Mouse (Mus musculus) stomach, embryonic 16.5 days (tissue): Measurements from ENCODE around the gene Cln6. TPM values are rescaled to one million over a fixed set of nuclear protein-coding genes. Genes with fewer than 3 reads are reported as not detected.

Experiments
- ATAC-seq: fragments of 200-750 bp; cut with Nextera tagmentation; 2 replicates; pipeline ENCODE4 v1.8.0; 2017; ENCODE audit warnings: moderate number of reproducible peaks, moderate TSS enrichment; ENCODE audit not compliant: insufficient read depth, low FRiP score
- H3K27ac ChIP-seq: fragments of 300-500 bp; sonication (generic); 2 replicates; pipeline ENCODE4 v1.5.1; 2014; ENCODE audit warnings: low read length
- H3K27me3 ChIP-seq: fragments of 300-500 bp; sonication (generic); 2 replicates; pipeline ENCODE4 v1.6.1; 2014; ENCODE audit warnings: low read length, control low read depth, mixed read lengths; ENCODE audit not compliant: control insufficient read depth, insufficient read depth
- H3K36me3 ChIP-seq: fragments of 300-500 bp; sonication (generic); 2 replicates; pipeline ENCODE4 v1.6.1; 2014; ENCODE audit warnings: low read length; ENCODE audit not compliant: control insufficient read depth, insufficient read depth
- H3K4me1 ChIP-seq: fragments of 300-500 bp; sonication (generic); 2 replicates; pipeline ENCODE4 v1.6.1; 2014; ENCODE audit warnings: low read length, control low read depth, mixed read lengths; ENCODE audit not compliant: control insufficient read depth, insufficient read depth
- H3K4me2 ChIP-seq: fragments of 300-500 bp; sonication (generic); 2 replicates; pipeline ENCODE4 v1.6.1; 2014; ENCODE audit warnings: low read depth, low read length, mixed read lengths
- H3K4me3 ChIP-seq: fragments of 300-500 bp; sonication (generic); replicated peaks from 2 replicates; pipeline ENCODE4 v1.5.1; 2014; ENCODE audit warnings: mild to moderate bottlenecking, low read length
- H3K9ac ChIP-seq: fragments of 300-500 bp; sonication (generic); 2 replicates; pipeline ENCODE4 v1.6.1; 2014; ENCODE audit warnings: low read length
- H3K9me3 ChIP-seq: fragments of 300-500 bp; sonication (generic); replicated peaks from 2 replicates; pipeline ENCODE4 v1.6.1; 2016; ENCODE audit warnings: low read length, control low read depth; ENCODE audit not compliant: control insufficient read depth
- WGBS: fragments of 180-500 bp; shearing (Covaris S2); extraction: QIAGEN DNeasy Blood & Tissue Kit; methylation state at CpG from one replicate; pipeline ENCODE4 v1.1.7; 2014; 5-methylcytosine and 5-hydroxymethylcytosine counted together
- polyA plus RNA-seq: library from polyadenylated mRNA; unstranded; fragments of >200 nt; fragmentation: Nextera tagmentation; extraction: Ambion mirVana; gene quantifications from 2 replicates; pipeline ENCODE4 v1.2.1, GENCODE M21; 2015

Cln6 gene
- polyA plus RNA-seq, 1 experiment from 2014 or later = 20.0 TPM

- no peak overlapping the region for H3K4me2 ChIP-seq
- H3K4me3 ChIP-seq = no peak overlapping the region
- H3K27me3 ChIP-seq = no peaks in the 10 kb centered on the region
- 73% methylated on average over 10 of the region's 10 CpGs for WGBS
- peaks cover 14% of the 10 kb centered on the region for H3K4me1 ChIP-seq
- no peak overlapping the region for H3K9ac ChIP-seq
- H3K9me3 ChIP-seq = no peaks in the 10 kb centered on the region
- H3K27ac ChIP-seq = no peak overlapping the region
- H3K36me3 ChIP-seq = no peaks in the 10 kb centered on the region
- no peak for ATAC-seq
Observed at GRCm38 (mm10) chr9:62843356-62844024, 4.9 kb downstream of the Cln6 start.

DNA sequence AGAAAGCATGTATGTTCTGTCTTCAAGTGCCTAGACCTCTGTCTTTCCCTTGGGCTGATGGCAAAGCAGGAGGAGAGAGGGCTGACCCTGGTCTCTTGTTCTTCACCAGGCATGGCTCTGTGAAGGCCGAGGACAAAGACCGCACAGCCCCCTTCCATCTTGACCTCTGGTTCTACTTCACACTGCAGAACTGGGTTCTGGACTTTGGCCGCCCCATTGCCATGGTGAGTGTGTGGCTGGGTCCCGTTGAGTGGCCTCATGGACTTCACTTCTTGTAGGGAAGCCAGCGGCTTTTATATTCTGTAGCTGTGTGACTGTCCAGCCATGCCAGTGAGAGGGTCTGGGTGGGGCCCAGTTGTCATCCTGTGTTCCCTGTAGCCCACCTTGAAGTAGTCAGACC lies 5.9 kb downstream of the Cln6 start:
- Histone ChIP-seq H3K4me3 (no peak overlapping the region), H3K4me2 (no peak overlapping the region), H3K27ac (no peak overlapping the region), H3K4me1 (peaks cover 13% of the 10 kb centered on the region), H3K36me3 (no peaks in the 10 kb centered on the region), H3K9ac (no peak overlapping the region), H3K9me3 (no peaks in the 10 kb centered on the region), H3K27me3 (no peaks in the 10 kb centered on the region)
- ATAC-seq = no peak
- WGBS = 91% methylated on average over 5 of the region's 5 CpGs

- 6% methylated on average over 3 of the region's 3 CpGs for WGBS
- no peak overlapping the region for H3K4me3 ChIP-seq
- peaks cover 3% of the 10 kb centered on the region for H3K4me1 ChIP-seq
- peak; percentile 65; the same call in 1 of the 2 replicates for ATAC-seq
- H3K36me3 ChIP-seq = no peaks in the 10 kb centered on the region; the same call in 1 of the 2 replicates
- 0 out of 2 replicates have a peak overlapping the region, but pooled peaks have one; percentile 34 for H3K9ac ChIP-seq
- H3K9me3 ChIP-seq = no peaks in the 10 kb centered on the region
- H3K4me2 ChIP-seq = no peak overlapping the region
- H3K27ac ChIP-seq = no peak overlapping the region
- no peaks in the 10 kb centered on the region for H3K27me3 ChIP-seq
Observed at GRCm38 (mm10) chr9:62847694-62848093, 9.1 kb downstream of the Cln6 start.

- H3K4me3 ChIP-seq = no peak overlapping the region
- H3K9ac ChIP-seq = no peak overlapping the region
- WGBS = 93% methylated on average over 3 of the region's 3 CpGs
- H3K36me3 ChIP-seq = no peaks in the 10 kb centered on the region; the same call in 1 of the 2 replicates
- H3K4me2 ChIP-seq = no peak overlapping the region
- no peaks in the 10 kb centered on the region for H3K27me3 ChIP-seq
- no peak for ATAC-seq
- H3K4me1 ChIP-seq = peaks cover 3% of the 10 kb centered on the region
- H3K9me3 ChIP-seq = no peaks in the 10 kb centered on the region
- H3K27ac ChIP-seq = no peak overlapping the region
Observed at GRCm38 (mm10) chr9:62848641-62849040, 10.1 kb downstream of the Cln6 start.

DNA sequence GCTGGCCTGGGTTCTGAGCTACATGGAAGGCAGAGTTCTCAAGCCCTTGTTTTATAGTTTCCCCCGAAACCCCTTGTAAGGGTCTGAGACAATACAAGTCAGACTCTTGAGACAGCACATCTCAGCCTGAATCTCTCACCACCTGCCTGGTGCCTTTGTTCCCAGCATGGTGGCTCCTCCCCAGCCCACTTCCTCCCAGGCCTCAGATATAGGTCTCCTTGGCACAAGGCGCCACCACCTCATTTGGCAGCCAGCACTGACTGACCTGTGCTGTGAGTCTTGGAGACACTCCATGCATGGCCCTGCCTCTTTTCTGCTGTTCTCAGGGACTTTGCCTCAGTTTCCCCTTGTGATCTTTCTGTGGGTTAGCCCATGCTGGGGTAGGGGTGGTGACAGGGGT lies 13.0 kb downstream of the Cln6 start:
- H3K9ac ChIP-seq = no peak overlapping the region
- ATAC-seq = no peak

DNA sequence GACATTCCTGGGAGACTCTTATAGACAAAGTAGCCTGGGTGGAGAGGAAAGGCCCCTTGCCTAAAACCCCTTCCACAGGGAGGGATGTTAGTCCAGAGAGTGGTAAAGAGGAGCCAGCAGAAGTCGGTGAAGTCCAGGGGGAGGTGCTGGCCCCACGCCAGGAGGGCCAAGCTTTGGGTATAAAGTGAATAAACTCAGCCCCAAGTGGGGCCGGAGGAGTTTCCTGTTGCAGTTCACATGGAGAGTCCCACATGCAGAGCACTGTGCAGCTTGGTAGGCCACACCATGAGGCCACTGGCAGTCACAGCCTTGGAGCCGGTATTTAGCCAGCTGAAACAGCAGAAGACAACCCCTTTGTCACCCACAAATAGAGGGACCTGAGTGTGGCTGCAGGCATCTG lies 15.9 kb downstream of the Cln6 start:
- Histone ChIP-seq H3K4me1 (peaks cover 28% of the 10 kb centered on the region), H3K4me2 (no peak overlapping the region), H3K9ac (peak overlapping the region; percentile 29), H3K36me3 (no peaks in the 10 kb centered on the region; the same call in 1 of the 2 replicates), H3K9me3 (no peaks in the 10 kb centered on the region), H3K27ac (no peak overlapping the region; the same call in 1 of the 2 replicates), H3K4me3 (no peak overlapping the region), H3K27me3 (no peaks in the 10 kb centered on the region)
- WGBS = 37% methylated on average over 4 of the region's 4 CpGs
- no peak for ATAC-seq

More for the DNA sequence above, 13.0 kb downstream of the Cln6 start:
- Histone ChIP-seq H3K27ac (no peak overlapping the region), H3K4me2 (no peak overlapping the region), H3K4me3 (no peak overlapping the region), H3K4me1 (peaks cover 9% of the 10 kb centered on the region), H3K27me3 (no peaks in the 10 kb centered on the region), H3K9me3 (no peaks in the 10 kb centered on the region), H3K36me3 (no peaks in the 10 kb centered on the region; the same call in 1 of the 2 replicates)
- WGBS = 93% methylated on average over 2 of the region's 2 CpGs

GRCm38 (mm10) chr9:62857216-62857615 lies 18.6 kb downstream of the Cln6 start:
- peak; percentile 43 for ATAC-seq
- H3K27me3 ChIP-seq = no peaks in the 10 kb centered on the region
- H3K4me2 ChIP-seq = peak overlapping the region; percentile 54
- peaks cover 37% of the 10 kb centered on the region for H3K4me1 ChIP-seq
- 55% methylated on average over 9 of the region's 9 CpGs for WGBS
- H3K9ac ChIP-seq = peak overlapping the region; percentile 65
- H3K36me3 ChIP-seq = no peaks in the 10 kb centered on the region
- H3K9me3 ChIP-seq = no peaks in the 10 kb centered on the region
- H3K27ac ChIP-seq = peak overlapping the region; percentile 84
- peak overlapping the region; percentile 38; the same call in 1 of the 2 replicates for H3K4me3 ChIP-seq

GRCm38 (mm10) chr9:62857719-62858261 lies 19.2 kb downstream of the Cln6 start, which contains the start of gene Calml4:
Calml4 (plus strand) TSS chr9:62858080.
- peak within 1 kb of the TSS; percentile 38 for H3K4me3 ChIP-seq
- 24% methylated on average over 20 of the region's 20 CpGs for WGBS
- H3K27me3 ChIP-seq = no peaks in the 10 kb centered on the region
- no peaks in the 10 kb centered on the region for H3K36me3 ChIP-seq
- peak within 1 kb of the TSS; percentile 65 for H3K9ac ChIP-seq
- H3K9me3 ChIP-seq = no peaks in the 10 kb centered on the region
- H3K4me2 ChIP-seq = peak within 1 kb of the TSS; percentile 54
- peak within 1 kb of the TSS; percentile 84 for H3K27ac ChIP-seq
- ATAC-seq = peak; percentile 79
- peaks cover 37% of the 10 kb centered on the region for H3K4me1 ChIP-seq

DNA sequence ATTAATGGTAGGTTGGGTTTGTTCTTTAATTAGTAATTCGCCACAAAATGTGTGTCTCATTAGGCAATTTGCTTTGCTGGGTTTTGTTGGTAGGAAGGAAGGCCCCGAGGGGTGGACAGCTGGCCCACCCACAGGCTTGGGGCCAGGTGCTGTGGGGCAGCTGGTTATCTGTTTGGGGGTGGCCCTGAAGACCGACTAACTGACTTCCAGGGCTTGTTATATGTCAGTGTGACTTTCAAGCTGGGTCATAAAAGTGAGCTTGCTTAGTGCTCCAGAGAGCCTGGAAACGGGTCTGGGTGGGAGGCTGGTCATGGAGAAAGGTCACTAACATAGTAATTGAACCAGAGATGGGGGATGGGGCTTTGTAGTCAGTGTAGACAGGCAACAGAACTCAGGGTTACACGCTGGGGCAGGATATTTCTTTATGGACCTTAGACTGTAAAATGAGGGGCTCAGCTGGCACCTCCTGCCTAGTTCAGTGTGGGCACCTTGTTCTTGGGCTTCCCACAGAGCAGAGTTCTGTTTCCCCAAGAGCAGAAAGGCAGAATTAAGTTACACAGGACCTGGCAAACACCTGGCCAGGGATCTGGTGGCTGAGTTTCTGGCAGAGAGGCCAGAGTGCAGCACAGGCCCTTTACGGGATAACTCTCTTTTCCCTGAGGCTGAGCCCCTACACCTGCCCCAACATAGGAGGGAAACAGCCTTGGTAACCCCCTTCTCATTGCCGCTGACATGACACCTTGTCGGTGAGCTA lies 19.9 kb downstream of the Cln6 start:
- H3K4me2 ChIP-seq = peak overlapping the region; percentile 54
- H3K27me3 ChIP-seq = no peaks in the 10 kb centered on the region
- 47% methylated on average over 8 of the region's 8 CpGs for WGBS
- H3K27ac ChIP-seq = peak overlapping the region; percentile 84
- peak overlapping the region; percentile 65 for H3K9ac ChIP-seq
- H3K4me1 ChIP-seq = peaks cover 37% of the 10 kb centered on the region
- peak overlapping the region; percentile 38 for H3K4me3 ChIP-seq
- H3K9me3 ChIP-seq = no peaks in the 10 kb centered on the region
- no peak for ATAC-seq
- H3K36me3 ChIP-seq = no peaks in the 10 kb centered on the region
